Mouse (Mus musculus): ENCODE results near the gene Gnat1. TPM values are rescaled to one million over a fixed set of nuclear protein-coding genes. Genes with fewer than 3 reads are reported as not detected.
A peak's percentile ranks its signal among the peaks of the same experiment; 100 is the strongest.

Gnat1 gene
- not detected for total RNA-seq (2021)

DNA sequence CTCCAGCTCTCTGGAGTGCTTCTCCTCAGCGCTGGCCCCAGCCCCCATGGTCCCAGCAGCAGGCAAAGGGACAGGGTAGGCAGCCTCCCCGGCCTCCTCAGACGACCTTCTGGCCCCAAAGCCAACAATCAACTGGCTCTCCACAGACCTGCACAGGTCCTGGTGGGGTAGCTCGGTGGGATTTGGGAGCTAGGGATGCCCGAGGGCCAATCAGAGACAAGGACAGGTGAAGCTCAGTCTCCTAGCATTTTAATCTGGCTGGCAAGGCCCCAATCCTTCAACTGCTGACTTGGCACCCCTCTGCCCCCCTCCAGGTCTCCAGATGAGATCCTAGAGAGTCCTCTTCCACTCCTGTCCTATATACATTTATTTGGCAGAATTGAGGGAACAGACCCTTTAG, at the start of gene Gnat1:
Gene Gnat1 (minus strand): TSS at position 212 of the 400 bp plus-strand sequence.
- DNase-seq = no peak

DNA sequence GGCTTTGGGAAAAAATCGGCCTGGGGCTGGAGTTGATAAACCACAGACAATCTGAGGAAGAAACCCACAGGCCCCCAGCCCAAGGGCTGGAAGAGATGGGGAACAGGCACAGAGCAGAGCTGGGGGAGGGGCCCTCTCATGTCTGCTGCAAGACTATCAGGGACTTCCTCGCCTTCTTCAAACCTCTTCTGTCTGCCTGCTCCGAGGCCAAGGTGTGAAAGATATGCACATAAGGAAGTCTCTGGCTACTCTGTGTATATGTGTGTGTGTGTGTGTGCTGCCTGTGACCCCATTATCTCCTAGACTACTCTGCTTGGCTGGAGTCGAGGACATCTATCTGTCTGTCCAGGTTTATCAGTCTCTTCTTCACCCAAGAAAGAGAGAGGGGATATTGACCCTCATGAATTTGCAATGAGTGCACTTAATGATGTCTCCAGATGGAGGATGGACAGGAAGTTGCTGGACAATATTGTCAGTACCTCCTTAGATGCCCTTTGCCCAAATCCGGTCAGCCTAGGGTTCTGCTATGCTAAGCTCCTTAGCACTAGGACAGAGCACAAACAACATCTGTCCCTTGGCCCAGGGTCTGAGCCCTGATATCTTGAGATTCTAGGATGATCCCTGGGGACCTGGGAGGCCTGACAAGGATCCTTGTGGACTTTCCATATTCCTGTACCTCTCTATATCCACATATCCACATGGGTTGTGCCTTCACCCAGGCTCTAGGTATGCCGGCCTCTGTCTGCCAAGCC, 49.6 kb upstream of the Gnat1 start:
- no peak for DNase-seq

DNA sequence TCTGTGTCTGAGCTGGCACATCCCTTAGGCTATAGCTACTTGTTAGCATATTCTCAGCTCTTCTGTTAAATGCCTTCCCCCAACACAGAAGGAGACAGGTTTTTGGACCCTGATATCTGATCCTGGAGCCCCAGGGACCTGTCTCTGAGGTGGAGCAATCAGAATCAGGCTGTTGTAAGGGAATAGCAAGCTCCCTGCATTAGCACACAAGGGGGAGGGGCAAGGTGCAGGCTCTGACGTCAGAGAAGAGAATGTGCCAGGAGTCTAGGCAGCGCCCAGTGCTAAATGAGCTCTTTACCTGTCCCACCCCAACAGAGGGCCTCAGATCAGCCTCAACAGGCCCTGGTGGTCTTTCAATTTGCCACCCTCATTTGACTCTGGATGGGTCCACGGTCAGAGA, 47.5 kb upstream of the Gnat1 start:
- no peak for DNase-seq

DNA sequence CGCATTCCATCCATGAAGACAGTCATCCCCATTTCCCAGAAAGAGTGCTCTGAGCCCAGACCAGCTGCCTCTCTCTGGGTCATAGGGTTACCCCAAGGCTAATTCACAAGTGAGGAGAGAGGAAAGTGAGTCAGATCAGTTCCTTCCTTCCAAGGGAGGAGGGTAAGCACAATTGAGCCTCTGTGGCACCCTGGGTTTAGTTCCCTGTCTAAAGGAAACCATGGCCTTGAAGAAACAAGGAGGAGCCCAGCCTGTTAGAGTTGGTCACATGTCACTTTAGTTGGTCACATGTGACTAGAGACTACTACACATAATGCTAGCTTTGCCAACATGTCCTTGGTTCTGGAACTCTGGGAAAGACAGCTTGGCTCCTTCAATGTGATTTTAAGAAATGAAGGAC, 45.3 kb upstream of the Gnat1 start:
- no peak for DNase-seq

DNA sequence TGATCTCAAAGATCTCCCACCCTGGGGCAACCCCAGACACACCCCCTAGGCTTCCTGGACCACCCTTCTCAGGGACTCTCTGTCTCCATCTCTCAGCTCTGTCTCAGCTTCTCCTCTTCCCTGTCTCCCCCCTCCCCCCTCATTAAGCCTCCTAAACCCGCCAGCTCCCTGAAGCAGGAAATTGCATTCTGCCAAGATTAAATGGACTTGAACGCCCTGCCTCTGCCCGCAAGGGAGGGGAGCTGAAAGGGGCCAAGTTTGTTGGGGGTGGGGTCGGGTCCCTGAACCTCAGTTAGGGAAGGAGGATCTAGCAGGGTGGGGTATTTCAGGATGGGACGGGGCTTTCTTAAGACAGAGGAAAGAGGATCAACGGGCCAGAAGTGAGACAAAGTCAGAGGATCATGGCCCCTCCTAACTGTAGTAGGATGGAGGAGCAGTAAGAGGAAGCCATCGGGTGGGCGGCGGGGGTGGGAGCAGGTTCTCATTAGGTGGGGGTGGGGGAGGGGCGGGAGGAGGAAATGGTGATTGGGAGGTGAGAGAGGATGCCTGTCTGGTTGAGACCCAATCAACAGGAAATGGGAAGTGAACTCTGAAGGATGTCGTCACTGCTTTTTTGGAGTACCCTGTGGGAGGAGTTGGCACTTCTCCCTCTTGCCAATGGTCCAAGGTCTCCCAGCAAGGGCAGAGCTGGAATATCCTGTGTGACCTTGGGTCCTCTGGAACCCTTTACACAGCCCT, 44.5 kb upstream of the Gnat1 start:
- no peak for DNase-seq

DNA sequence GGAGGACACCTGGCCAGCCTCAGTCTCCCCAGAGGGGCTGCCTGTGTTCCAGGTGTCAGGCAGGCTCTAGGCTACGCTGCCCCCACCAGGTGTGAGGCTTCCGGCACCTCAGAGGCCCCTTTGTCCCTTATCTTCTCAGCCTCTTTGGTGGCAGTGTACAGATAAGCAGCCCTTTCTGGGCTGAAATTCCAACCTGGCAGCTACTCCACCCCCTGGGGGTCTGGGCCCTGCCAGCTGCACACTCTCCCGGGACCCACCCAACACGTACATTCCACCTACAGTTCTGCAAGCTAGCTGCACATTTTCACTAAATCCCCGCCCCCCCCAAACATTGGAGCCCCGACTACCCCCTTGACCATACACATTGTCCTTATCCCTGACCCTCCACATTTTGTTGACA, 43.8 kb upstream of the Gnat1 start:
- DNase-seq = no peak

DNA sequence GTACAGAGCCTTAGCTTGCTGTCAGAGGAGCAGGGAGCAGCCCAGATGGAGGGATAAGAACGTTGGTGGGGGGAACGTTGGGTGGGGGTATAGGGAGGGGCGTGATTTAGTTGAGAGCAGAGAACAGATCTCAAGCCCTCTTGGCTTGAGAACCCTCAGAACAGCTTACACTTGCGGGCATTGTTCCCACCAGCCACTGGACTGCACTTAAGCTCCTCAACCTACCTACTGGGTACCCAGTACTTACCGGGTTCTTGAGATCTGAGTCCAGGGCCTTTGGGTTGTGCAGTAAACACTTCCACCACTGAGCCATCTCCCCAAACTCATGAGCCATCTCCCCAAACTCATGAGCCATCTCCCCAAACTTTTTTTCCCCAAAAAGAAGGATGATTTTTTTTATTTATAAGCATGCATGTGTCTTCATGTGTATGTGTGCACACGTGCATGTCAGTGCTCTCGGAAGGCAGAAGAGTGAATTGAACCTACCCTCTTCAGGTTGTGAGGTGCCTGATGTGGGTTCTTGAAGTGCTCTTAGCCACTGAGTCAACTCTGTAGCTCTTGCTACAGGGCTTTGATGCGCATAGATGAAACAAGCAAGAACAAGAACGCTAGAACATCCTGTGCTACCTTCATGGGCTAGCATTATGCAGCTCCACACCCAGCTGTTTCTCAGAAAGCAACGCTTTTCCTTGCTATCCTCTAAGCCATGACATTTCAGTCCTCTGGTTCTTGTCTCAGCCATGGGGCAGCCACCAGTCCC, 39.4 kb upstream of the Gnat1 start:
- DNase-seq = no peak

DNA sequence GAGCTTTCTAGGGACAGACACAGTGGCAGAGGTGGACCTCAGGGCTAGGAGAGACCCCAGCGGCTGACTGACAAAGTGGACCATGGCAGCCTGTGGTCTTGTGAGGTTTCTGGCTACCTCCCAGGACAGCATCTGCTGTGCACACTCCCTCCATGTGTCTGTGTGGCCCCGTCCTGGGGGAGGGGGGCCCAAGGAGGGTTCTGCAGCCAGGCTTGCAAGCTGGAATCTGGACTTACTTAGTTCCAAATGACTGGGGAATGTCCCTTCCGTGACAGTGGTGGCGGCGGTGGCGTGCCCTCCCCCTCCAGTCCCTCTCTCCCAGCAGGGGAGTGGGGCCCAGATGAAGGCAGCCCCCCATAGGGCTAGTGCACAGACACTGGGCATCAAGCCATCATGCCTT, 37.4 kb upstream of the Gnat1 start:
- DNase-seq = no peak

DNA sequence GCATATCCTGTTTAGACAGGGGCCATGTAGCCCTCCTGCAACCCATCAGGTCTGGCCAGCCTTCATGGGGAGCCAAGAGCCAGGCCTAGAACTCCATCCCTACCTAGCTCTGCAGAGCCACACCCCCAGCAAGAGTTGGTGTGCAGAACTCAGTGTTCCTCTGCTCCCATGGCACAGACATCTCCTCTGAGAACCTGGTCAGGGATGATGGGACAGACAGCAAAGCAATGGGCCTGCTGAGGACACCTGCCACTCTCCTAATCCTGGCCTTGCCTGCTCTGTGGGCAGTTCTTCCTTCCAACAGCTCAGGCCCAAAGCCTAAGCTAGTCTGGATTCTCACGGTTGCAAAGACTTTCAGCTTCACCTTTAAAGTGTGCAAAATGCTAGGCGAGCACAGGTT, 36.1 kb upstream of the Gnat1 start:
- no peak for DNase-seq

DNA sequence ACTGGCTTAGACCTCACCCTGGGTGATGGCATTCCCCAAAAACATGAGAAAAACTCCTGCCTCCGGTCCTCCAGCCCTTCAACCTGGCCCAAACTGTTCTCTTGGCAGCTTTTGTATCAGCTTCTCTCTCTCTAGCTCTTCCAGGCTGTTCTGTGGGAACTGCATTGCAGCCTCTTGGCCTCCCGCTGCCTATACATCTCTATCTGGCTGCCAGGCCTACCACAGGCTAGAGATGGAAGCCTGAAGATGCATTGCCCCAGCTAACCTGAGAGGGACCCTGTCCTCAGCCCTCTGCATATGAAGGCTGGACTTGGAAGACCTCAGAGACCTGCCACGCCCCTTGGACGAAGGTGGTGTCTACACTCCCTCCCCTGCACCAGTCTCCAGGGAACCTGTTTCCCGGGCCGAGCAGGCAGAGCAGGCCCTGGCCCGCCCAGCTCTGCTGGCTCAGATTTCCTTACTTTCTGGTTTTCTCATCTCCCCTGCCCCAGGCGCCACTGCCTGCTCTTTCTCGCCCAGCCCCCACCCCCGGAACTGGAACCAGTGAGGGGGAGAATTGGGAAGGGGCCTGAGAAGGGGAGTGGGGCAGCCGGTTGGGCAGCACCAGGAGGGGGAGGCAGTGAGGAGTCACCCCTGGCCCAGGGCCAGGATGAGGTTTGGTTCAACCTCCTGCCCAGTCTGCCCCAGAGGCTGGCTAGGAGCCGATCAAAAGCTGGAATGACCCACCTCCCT, 34.9 kb upstream of the Gnat1 start:
- no peak for DNase-seq

DNA sequence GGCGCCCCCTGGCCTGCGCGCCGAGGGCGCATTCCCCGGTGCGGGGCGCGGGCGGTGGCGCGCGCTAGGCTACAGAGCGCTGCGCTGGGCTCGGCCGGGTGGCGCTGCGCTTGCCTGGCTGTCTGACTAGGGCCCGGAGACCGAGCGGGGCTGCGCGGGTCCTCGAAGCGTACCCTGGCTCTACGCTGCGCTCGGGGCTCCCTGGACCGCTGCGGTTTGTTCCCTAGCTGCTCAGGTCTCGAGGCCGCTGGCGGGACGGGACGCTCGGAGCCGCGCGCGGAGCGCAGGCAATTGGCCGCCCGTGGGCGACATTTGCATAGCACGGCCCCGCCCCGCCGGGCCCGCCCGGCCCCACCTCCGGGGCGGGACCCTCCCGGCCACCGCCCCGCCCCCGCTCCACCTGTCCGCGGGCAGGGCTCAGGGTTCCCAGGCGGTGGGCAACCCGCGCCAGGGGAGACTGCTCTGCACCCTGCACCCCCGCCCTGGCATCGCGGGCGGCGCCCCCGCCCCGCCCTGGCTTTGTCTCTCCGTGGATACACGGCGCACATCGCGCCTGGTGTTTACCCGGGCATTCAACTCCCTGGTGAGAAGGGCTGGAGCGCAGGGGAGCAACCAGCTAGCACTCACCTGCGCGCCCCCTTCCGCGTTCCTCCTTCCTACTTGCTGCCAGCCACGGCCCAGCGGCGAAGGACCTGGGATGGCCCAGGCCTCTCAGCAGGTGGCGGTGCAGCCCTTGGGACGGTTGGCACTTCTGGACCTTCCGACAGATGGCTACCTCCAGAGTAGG, 30.4 kb upstream of the Gnat1 start, which contains the start of gene Sema3f:
Gene Sema3f (minus strand): TSS at position 779 of the 787 bp plus-strand sequence.
- DNase-seq = peak; percentile 40 to 41

DNA sequence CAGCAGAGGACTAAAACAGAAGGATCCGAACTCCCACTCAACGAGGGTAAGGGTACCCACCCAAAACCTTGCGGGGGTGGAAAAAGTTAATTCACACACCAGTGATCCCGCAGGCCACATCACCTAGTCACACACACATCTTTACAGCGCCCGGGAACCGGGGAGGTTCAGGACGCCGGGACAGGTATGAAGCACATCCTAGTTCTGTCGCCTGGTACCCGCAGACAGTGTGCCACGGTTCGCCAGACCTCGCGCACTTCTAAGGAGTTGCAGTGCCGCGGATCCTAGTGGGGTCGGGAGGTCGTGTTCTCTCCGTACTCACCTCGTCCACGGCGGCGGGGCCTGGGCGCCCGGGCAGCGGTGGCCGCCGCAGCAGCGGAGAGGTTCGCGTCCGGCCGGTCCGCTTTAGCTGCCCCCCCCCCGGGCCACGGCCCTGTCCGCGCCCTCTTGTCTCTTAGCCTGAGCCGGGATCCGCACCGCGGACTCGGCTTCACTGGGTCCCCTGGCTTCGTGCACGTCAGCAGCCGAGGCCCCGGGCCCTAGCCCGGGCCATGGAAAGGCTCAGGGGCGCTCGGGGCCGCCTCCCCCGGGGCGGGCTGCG, 29.7 kb upstream of the Gnat1 start:
- DNase-seq = no peak

DNA sequence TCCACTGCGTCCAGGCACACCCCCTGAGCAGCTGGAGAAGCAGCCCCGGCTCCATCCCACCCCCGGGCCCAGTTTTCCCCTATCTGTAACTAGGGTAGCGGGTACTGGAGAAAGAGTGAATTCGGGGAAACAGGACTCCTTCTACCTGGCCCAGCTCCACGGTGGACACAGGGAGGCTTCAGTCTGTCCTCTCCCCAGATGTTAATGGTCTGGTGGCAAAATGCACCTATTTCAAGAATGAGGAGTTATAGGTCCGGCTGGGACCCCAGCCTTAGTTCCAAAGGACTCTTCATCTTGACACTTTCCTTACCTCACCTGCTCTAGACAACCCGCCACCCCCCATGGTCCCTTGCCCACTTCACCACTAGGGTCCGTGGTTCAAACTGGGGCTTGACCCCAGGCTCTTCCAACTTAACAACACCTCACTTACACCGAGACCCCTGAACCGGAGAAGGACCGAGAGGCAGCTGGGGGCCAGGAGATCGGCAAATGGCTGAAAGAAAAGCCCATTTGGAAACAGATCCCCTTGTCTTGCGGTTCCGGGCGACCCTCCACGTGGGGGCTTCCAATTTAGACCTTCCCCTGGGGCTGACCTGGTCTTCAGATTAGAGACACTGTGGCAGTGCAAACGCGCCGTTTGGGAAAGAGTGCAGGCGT, 29.1 kb upstream of the Gnat1 start:
- DNase-seq = no peak

DNA sequence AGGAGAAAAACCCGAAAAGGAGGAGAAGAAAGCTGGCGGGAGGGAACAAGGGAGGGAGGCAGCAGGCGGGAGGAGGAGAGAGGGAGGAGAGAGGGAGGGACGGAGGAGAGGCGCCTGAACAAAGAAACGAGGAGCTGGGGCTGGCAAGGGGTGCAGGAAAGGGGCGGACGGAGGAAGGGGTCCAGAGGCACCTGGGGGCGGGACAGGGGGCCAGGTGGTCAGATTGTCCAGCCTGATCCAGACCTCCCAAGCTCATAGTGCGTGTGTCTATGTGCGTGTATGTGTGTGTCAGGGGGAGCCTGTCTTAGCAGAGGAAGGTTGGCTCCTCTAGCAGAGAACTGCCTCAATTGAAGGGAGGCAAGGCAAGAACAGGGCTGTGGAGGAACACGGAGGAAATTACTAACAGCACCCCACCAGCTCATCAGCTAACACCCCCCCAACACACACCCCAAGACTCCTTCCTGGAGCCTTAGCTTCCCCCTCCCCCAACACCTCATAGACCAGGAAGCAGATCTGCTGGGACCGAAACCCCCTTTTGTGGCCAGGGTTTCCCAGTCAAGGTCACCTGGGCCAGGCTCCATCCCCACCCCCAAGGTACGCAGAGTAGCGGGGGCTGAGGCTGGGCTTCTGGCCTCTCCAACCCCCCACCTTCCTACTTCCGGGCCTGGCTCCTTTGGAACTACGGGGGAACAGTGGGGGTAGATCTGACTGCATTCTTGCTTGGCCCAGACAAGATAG, 28.4 kb upstream of the Gnat1 start:
- DNase-seq = no peak

DNA sequence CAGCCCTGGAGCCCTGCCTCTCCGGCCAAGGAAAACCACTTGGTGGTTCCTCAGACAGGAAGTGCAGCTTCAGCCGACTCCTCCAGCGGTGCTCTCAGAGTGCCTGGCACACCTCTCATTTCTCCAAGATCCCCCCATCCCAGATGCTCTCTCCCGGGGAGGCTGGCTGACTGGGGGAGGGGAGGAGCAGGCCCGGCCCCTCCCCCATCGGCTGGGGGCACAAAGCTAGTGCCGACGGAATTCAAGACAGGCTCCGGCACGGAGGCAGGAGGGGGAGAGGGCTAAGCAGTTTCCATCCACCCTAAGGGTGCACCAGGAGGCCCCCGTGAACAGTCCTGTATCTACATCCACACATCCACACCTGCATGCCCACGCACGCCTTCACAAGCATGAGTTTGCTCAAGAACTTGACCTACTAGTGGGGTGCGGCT, 27.3 kb upstream of the Gnat1 start:
- DNase-seq = no peak

DNA sequence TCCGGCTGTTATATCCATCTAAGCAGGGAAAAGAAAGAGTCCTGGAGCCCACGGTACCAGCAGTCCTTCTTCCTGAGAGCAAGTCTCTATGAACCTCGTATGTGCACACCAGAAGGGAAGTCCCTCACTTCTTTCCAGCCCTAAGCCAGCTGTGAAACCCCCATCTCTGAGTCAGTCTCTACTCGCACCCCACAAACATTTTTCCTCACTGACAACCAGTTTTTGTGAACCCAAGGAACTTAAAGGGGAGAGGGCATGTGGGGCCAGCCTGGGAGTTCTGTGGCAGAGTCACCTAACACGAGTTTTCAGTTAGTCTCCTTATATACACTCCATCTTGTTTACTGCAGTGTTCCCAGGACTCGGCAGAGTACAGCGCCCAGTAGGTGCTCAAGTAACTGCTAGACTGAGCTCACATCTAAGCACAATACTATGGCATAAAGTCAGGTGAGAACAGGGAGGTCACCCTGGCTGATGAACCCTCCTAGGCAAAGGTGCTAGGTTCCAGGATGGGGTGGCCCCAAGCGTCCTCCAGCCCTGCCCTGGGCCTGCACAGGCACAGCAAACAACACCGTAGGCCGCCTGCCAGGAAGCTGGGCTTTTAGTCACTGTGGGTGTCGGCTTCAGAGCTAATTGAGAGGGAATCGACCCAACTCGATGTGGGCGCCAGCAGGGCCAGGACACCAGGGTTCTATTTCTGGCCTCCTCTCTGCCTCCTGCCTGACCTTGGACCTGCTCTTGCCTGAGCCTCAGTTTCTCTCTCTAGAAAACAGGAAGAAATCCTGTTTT, 24.0 kb upstream of the Gnat1 start:
- peak in 1 of 2 experiments; percentile 47 for DNase-seq

DNA sequence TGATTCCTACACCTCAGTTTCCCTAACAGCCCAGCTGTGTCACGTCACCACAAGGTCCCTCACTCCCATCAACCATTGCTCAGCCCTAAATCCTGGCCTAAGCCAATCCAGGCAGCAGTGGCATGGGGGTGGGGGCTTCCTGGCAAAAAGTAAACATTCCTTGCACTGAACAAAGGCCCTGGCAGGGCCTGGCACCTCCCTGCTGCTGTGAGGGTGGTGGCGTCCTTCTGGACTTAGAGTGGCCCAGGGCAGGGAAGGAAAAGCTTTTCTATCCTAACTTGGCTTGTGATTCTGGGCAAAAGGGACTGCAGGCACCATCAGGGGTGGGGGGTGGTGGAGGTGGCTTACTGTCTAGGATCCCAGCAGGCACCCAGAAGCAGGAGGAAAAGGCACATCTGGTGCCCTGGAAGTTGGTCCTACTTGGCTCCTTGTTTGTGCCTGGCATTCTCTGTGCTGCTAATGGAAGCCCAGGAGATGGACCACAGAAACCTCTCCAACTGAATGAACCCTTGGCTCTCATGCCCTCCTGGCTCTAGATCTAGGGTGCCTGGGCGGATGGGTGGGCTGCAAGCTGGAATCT, 23.2 kb upstream of the Gnat1 start:
- DNase-seq = no peak

DNA sequence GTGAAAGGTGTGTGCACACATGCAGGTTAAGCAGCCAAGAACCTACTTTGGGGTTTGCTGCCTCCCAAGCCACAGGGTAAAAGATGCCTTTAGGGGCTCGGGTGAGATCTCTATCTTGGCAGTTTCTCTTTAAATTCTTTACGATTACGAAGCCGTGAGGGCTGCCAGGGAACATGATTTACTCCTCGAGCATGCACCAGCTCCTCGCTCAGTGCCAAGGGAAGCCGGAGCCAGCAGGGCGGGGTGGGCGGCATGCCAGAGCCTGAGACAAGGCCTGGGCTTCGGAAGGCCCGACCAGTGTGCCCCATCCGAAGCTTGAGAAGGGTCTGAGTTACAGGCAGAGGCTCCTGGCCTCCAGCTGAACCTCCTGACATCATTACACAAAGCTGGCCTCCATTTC, 22.1 kb upstream of the Gnat1 start:
- DNase-seq = peak; percentile 55 to 58

DNA sequence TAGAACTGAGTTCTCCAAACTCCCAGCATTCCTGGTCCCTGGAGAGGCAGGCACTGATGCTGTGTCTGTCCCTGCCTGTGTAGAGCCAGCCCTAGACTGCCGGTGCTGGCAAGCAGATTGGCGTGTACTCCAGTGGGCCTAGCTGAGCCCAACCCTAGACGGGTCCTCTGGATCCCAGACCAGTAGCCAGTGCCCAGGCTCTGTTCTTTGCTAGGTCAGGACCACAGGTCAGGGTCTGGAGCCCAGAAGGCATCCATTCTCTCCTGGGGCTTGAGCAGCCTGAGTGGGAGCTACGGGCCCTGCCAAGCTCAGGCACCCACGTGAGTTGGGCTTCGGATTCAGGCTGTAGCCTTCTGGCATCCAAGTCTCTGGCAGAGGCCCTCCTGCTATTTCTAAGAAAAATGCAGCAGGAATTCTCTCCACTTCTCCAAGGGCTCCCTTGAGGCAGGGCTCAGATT, 20.6 kb upstream of the Gnat1 start:
- DNase-seq = peak; percentile 53 to 72

Measured in layer of hippocampus, postnatal 36 days (tissue).